Mouse (Mus musculus): ENCODE measurements around the gene Cbx5.

DNA sequence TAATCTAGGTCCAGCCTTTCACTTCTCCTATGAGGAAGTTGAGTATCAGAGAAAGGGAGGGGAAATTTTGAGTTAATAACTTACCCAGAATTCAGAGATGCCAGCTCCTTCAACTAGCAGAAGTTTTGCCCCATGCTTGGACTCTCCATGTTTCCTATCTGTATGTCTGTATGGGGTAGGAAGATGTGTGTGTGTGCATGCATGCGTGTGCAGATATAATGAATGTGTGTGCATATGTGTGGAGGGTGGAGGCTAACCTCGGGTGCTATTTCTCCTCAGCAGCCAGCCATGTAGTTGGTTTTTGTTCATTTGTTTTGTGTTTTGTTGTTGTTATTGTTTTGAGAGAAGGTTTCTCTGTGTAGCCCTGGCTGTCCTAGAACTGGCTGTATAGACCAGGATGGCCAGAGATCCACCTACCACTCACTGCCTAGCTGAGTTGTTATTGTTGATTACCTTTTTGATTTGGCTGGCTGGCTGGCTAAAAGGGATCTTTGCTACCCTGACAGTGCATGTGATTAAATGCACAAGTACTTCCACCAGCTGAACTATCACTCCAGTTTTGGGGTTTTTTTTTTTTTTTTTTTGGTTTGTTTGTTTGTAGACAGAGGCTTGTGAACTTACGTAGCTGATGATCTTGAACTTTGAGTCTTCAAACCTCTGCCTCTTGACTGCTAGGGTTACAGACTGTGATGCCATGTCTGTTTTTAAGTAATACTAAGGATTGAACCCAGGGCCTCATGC, 42.0 kb upstream of the Cbx5 start:
- no peak for TF ChIP-seq GATA1 (IDR thresholded peaks at IDR 0.05; ENCODE audit: low read length)
- TF ChIP-seq TAL1 (IDR thresholded peaks at IDR 0.05; ENCODE audit: low read length), result no peak
